Mouse (Mus musculus) embryonic facial prominence, embryonic 14.5 days (tissue): Measurements from ENCODE around the gene Klf1. TPM values are rescaled to one million over a fixed set of nuclear protein-coding genes. Genes with fewer than 3 reads are reported as not detected.

Experiments used
- ATAC-seq: fragments of 200-750 bp; cut with Nextera tagmentation; 2 replicates; pipeline ENCODE4 v1.8.0; 2017; ENCODE audit warnings: low read depth, moderate number of reproducible peaks, moderate TSS enrichment
- DNase-seq: peaks from one replicate; pipeline ENCODE4 v3.0.0-alpha.2; 2015; ENCODE audit warnings: low spot score
- H3K27ac ChIP-seq: fragments of 300-500 bp; sonication (generic); replicated peaks from 2 replicates; pipeline ENCODE4 v1.5.1; 2014; ENCODE audit warnings: low read depth, mild to moderate bottlenecking, low read length, moderate library complexity
- H3K27me3 ChIP-seq: fragments of 300-500 bp; sonication (generic); replicated peaks from 2 replicates; pipeline ENCODE4 v1.6.1; 2014; ENCODE audit warnings: low read length; ENCODE audit not compliant: control insufficient read depth, insufficient read depth
- H3K36me3 ChIP-seq: fragments of 300-500 bp; sonication (generic); 2 replicates; pipeline ENCODE4 v1.6.1; 2014; ENCODE audit warnings: low read length, mixed read lengths; ENCODE audit not compliant: control insufficient read depth, insufficient read depth
- H3K4me1 ChIP-seq: fragments of 300-500 bp; sonication (generic); 2 replicates; pipeline ENCODE4 v1.6.1; 2014; ENCODE audit warnings: antibody characterized with exemption, low read length; ENCODE audit not compliant: control insufficient read depth, insufficient read depth
- H3K4me2 ChIP-seq: fragments of 300-500 bp; sonication (generic); 2 replicates; pipeline ENCODE4 v1.6.1; 2014; ENCODE audit warnings: low read depth, mild to moderate bottlenecking, low read length, moderate library complexity, mixed read lengths
- H3K4me3 ChIP-seq: fragments of 300-500 bp; sonication (generic); 2 replicates; pipeline ENCODE4 v1.5.1; 2014; ENCODE audit warnings: low read depth, mild to moderate bottlenecking, low read length
- H3K9ac ChIP-seq: fragments of 300-500 bp; sonication (generic); 2 replicates; pipeline ENCODE4 v1.6.1; 2014; ENCODE audit warnings: low read depth, mild to moderate bottlenecking, low read length, moderate library complexity, mixed read lengths
- H3K9me3 ChIP-seq: fragments of 300-500 bp; sonication (generic); 2 replicates; pipeline ENCODE4 v1.6.1; 2016; ENCODE audit warnings: low read length; ENCODE audit not compliant: control insufficient read depth
- WGBS: fragments of 180-500 bp; shearing (Covaris S2); extraction: QIAGEN DNeasy Blood & Tissue Kit; methylation state at CpG from one replicate; pipeline ENCODE4 v1.1.7; 2014; 5-methylcytosine and 5-hydroxymethylcytosine counted together
- polyA plus RNA-seq: library from polyadenylated mRNA; unstranded; fragments of >200 nt; fragmentation: Nextera tagmentation; extraction: Ambion mirVana; gene quantifications from 2 replicates; pipeline ENCODE4 v1.2.1, GENCODE M21; 2014

Klf1 gene
- polyA plus RNA-seq, 1 experiment from 2014 or later, result 2.2 TPM

DNA sequence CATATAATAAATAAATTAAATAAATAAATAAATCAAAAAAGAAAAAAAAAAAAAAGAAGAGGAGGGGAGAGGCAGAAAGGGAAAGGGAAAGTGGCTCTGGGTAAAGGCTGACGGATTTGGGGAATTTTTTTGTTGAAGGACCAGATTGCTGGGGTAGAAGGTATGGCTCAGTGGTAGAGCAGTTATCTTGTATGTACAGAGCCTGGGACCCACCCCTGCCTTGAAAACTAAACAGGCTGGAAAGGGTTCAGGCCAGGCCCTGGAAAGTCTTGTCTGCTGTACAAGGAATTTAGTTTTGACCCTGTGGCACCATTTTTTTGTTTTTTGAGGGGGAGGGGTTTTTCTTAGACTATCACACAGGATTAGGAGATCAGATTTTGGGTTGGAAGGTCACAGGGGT is 22.8 kb upstream of the Klf1 start:
- DNase-seq, result no peak

DNA sequence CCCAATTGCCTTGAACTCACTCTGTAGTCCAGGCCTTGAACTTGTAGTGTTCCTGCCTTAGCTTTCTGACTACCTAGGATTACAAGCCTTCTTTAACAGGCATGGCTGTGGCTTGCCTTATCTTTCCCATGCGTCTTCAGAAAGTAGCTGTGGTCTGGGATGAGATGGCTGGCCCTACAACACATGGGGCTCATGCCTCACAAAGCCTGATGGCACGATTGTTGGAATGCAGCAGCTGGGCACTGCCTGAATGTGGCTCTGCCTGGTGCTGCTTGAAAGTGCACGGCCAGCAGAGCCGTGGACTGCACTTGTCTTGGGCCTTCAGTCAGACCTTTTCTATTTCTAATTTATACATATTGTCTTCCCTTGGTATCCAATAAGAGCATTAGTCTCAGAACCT is 17.0 kb upstream of the Klf1 start:
- Histone ChIP-seq H3K4me2 (no peak overlapping the region), H3K4me3 (no peak overlapping the region), H3K27ac (no peak overlapping the region), H3K36me3 (peaks cover 38% of the 10 kb centered on the region), H3K4me1 (no peaks in the 10 kb centered on the region), H3K9ac (no peak overlapping the region), H3K9me3 (no peaks in the 10 kb centered on the region), H3K27me3 (no peaks in the 10 kb centered on the region)
- ATAC-seq (no peak), DNase-seq (no peak)
- WGBS, result 91% methylated on average over 4 of the region's 4 CpGs

More for the DNA sequence above, 22.8 kb upstream of the Klf1 start:
- Histone ChIP-seq H3K36me3 (peaks cover 4% of the 10 kb centered on the region), H3K4me3 (no peak overlapping the region), H3K9ac (no peak overlapping the region), H3K4me2 (no peak overlapping the region), H3K27me3 (no peaks in the 10 kb centered on the region), H3K9me3 (no peaks in the 10 kb centered on the region), H3K4me1 (no peaks in the 10 kb centered on the region), H3K27ac (no peak overlapping the region)
- ATAC-seq, result no peak
- WGBS, result 81% methylated on average over 1 of the region's 1 CpGs

DNA sequence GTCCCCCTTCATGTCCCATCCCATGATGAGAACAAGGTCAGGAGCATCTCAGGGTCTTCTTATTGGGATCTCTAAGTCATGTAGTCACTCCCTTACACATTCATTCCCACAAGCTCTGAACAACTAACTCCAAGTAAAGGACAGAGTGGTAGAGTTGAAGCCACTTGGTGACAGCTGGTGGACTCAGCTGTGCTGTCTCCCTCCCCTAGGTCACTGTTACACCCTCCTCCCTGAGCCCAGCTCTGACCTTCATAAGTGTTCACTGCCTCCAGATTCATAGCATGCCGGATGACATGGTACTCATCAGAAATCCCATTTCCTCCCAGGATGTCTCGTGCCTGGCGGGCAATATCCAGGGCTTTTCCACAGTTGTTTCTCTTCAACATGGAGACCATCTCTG is 13.4 kb upstream of the Klf1 start:
- no peak overlapping the region for H3K4me3 ChIP-seq
- no peak for ATAC-seq
- no peak overlapping the region for H3K4me2 ChIP-seq
- DNase-seq, result no peak
- H3K27ac ChIP-seq, result no peak overlapping the region
- H3K27me3 ChIP-seq, result no peaks in the 10 kb centered on the region
- 93% methylated on average over 3 of the region's 3 CpGs for WGBS
- peaks cover 47% of the 10 kb centered on the region for H3K36me3 ChIP-seq
- no peak overlapping the region for H3K9ac ChIP-seq
- peaks cover 6% of the 10 kb centered on the region; the same call in 1 of the 2 replicates for H3K4me1 ChIP-seq
- H3K9me3 ChIP-seq, result no peaks in the 10 kb centered on the region

DNA sequence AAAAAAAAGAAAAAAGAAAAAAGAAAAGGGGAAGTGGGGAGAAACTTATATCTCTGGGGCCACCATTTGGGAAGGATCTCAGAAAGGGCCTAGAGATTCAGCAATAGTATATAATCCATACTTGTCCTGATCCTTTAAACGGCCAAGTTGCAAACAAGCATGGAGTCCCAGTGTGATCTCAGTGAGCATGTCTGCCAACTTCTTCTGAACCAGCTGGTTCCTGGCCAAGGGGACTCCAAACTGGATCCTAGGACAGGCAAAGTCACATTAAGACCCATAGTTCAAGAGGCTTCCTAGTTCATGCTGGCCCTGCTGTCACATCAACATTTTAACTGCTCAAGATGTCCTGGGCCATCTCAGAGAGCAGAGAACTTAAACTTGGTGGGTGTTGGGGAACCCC is 12.6 kb upstream of the Klf1 start:
- no peak for DNase-seq
- Histone ChIP-seq H3K4me1 (peaks cover 6% of the 10 kb centered on the region; the same call in 1 of the 2 replicates), H3K9ac (no peak overlapping the region), H3K27ac (no peak overlapping the region), H3K4me3 (no peak overlapping the region), H3K36me3 (peaks cover 43% of the 10 kb centered on the region), H3K27me3 (no peaks in the 10 kb centered on the region), H3K9me3 (no peaks in the 10 kb centered on the region), H3K4me2 (no peak overlapping the region)
- WGBS, result 100% methylated on average over 1 of the region's 1 CpGs
- no peak for ATAC-seq

DNA sequence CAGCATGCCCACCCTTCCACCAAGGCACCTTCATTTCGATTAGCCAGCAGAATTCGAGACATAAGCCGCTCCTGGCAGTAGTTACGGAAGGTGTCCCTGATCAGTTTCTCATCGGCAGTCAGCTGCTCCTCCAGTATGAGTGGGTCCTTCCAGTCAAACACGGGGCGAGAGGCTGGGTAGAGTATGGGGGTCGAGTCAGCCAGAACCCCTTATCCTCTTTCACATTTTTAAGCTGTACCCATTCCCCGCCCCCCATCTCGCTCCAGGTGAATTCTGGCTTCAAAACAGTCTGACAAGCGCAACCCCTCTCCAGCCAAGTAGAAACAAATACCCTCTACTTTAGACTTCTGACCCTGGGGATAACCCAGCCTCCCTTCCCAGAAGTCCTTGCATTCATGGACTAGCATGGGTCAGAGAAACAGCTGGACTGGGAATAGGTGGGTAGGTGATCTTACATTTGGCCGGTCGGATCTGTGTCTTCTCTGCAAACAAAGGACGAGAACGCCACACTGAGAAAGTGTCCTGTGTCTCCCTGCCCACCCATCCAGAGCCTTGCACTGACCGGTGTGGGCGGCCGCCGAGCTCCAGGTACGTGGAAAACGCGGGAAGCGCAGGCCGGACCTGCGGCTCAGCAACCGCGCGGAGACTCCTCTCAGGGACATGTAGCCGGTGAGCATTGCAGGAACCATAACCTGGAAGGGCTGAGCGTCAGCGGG is 8.6 kb upstream of the Klf1 start:
- Histone ChIP-seq H3K4me1 (peaks cover 6% of the 10 kb centered on the region; the same call in 1 of the 2 replicates), H3K27me3 (no peaks in the 10 kb centered on the region), H3K4me3 (peak overlapping the region; percentile 78), H3K4me2 (peak overlapping the region; percentile 90), H3K36me3 (peaks cover 14% of the 10 kb centered on the region), H3K9me3 (no peaks in the 10 kb centered on the region), H3K9ac (peak overlapping the region; percentile 80), H3K27ac (no peak overlapping the region)
- 8% methylated on average over 31 of the region's 31 CpGs for WGBS
- ATAC-seq (peak; percentile 31), DNase-seq (no peak)

DNA sequence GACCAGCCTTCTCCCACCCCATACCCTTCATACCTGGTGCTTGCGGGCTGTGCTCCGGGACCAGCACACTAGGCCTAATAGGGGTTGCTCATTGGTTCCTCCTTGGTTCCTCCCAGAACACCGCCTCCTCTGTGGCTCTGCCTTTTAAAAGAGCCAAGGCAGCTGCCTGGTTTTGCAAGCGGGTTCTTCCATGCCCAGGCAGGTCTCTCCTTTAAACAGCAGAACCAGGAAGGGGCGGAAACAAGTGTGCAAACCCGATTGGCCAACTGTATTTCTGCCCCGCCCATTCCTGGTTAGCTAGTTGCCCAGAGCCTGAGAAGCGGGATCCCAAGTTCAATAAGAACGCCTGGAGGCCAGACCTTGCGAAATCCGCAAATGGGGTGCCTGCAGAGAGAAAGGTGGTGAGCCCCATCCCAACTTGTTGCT is 8.0 kb upstream of the Klf1 start, which contains the start of gene Gcdh:
Gcdh (minus strand) TSS at position 213 of the 426 bp plus-strand sequence.
- peak; percentile 99 for DNase-seq
- peaks cover 6% of the 10 kb centered on the region; the same call in 1 of the 2 replicates for H3K4me1 ChIP-seq
- WGBS, result 3% methylated on average over 11 of the region's 11 CpGs
- H3K4me3 ChIP-seq, result peak within 1 kb of the TSS; percentile 78
- ATAC-seq, result peak; percentile 99
- H3K36me3 ChIP-seq, result peaks cover 9% of the 10 kb centered on the region
- no peaks in the 10 kb centered on the region for H3K27me3 ChIP-seq
- H3K9ac ChIP-seq, result peak within 1 kb of the TSS; percentile 80
- no peaks in the 10 kb centered on the region for H3K9me3 ChIP-seq
- peak within 1 kb of the TSS; percentile 90 for H3K4me2 ChIP-seq
- no peak within 1 kb of the TSS for H3K27ac ChIP-seq

DNA sequence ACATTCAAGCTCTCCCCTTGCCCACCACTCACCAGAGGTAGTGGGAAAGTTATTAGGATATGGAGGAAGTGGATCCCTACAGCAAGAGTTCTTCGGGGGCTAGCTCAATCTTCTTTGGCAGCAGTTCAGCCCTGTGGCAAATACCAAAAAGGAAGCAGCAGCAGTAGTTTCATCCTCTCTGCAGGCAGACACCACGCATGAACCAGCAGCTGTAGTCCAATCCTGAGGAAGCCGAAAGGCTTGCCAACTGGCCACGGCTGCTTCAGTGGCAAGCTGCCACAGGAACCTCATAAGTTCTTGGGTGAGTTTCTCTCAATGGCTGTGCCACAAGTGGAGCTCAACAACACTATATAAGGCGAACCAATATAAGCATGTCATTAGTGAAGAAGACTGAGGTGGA is 5.8 kb upstream of the Klf1 start:
- Histone ChIP-seq H3K27me3 (no peaks in the 10 kb centered on the region), H3K27ac (no peak overlapping the region), H3K9ac (no peak overlapping the region), H3K4me3 (no peak overlapping the region), H3K36me3 (peaks cover 2% of the 10 kb centered on the region; the same call in 1 of the 2 replicates), H3K4me2 (no peak overlapping the region), H3K4me1 (peaks cover 6% of the 10 kb centered on the region; the same call in 1 of the 2 replicates), H3K9me3 (no peaks in the 10 kb centered on the region)
- no peak for ATAC-seq
- no peak for DNase-seq
- 83% methylated on average over 5 of the region's 5 CpGs for WGBS

DNA sequence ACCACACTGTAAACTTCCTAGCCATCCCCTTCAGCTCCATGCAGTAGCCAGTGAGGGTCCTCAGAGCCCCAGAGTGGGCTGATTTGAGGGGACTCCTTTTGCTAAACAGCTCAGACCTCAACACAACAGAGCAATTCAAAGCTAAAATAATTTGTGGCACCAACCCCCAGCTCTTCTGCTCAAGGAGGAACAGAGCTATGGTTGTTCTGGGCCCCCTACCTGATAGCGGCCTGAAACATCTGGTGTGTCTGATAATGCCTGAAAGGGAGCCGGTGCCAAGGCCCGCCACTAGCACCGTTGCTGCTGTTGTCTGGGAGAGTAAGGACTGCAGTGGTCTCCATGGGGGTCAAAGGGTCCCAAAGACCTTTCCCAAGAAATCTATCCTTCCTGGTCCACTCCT is 657 bp upstream of the Klf1 start:
- 73% methylated on average over 2 of the region's 4 CpGs for WGBS
- no peaks in the 10 kb centered on the region for H3K4me1 ChIP-seq
- H3K4me3 ChIP-seq, result no peak overlapping the region
- H3K27me3 ChIP-seq, result no peaks in the 10 kb centered on the region
- H3K4me2 ChIP-seq, result no peak overlapping the region
- no peaks in the 10 kb centered on the region for H3K36me3 ChIP-seq
- DNase-seq (no peak), ATAC-seq (no peak)
- H3K27ac ChIP-seq, result no peak overlapping the region
- no peak overlapping the region for H3K9ac ChIP-seq
- H3K9me3 ChIP-seq, result no peaks in the 10 kb centered on the region
